Mouse (Mus musculus) liver, embryonic 14.5 days (tissue): Measurements from ENCODE around the gene Rnaseh2a. TPM values are rescaled to one million over a fixed set of nuclear protein-coding genes. Genes with fewer than 3 reads are reported as not detected.

Experiments used
- ATAC-seq: fragments of 200-750 bp; cut with Nextera tagmentation; 2 replicates; pipeline ENCODE4 v1.8.0; 2017; ENCODE audit warnings: moderate number of reproducible peaks, mild to moderate bottlenecking, moderate library complexity; ENCODE audit not compliant: insufficient read depth
- DNase-seq, 3 experiments: peaks; one replicate each; pipeline ENCODE4 v3.0.0-alpha.2; 2012 to 2013; ENCODE audit warnings: low read depth in 3 of 3, low spot score in 3 of 3
- H3K27ac ChIP-seq: fragments of 300-500 bp; sonication (generic); 2 replicates; pipeline ENCODE4 v1.5.1; 2014; ENCODE audit warnings: moderate library complexity, mild to moderate bottlenecking, control low read depth, inconsistent platforms
- H3K27me3 ChIP-seq: fragments of 300-500 bp; sonication (generic); 2 replicates; pipeline ENCODE4 v1.6.1; 2014; ENCODE audit warnings: mild to moderate bottlenecking, low read length, moderate library complexity; ENCODE audit not compliant: control insufficient read depth, insufficient read depth
- H3K36me3 ChIP-seq: fragments of 300-500 bp; sonication (generic); replicated peaks from 2 replicates; pipeline ENCODE4 v1.6.1; 2014; ENCODE audit warnings: low read depth; ENCODE audit not compliant: control insufficient read depth, insufficient read depth
- H3K4me1 ChIP-seq, 2 experiments: fragments of 200-500 bp in 1 of 2; fragments of 300-500 bp in 1 of 2; sonication (generic) in 1 of 2; replicated peaks; 2 replicates each; pipeline ENCODE4 v1.6.1; 2012 to 2014; ENCODE audit warnings: antibody characterized with exemption in 1 of 2, inconsistent platforms in 1 of 2, low read length in 1 of 2; ENCODE audit not compliant: control insufficient read depth in 2 of 2, insufficient read depth in 2 of 2
- H3K4me2 ChIP-seq: fragments of 300-500 bp; sonication (generic); 2 replicates; pipeline ENCODE4 v1.6.1; 2014; ENCODE audit warnings: low read depth, mild to moderate bottlenecking, control low read depth, moderate library complexity
- H3K4me3 ChIP-seq, 2 experiments: fragments of 200-500 bp in 1 of 2; fragments of 300-500 bp in 1 of 2; sonication (generic) in 1 of 2; 2 replicates each; pipeline ENCODE4 v1.5.1; 2012 to 2014; ENCODE audit warnings: low read depth in 2 of 2, low read length in 2 of 2, mild to moderate bottlenecking in 2 of 2, control low read depth in 1 of 2, inconsistent platforms in 1 of 2, moderate library complexity in 1 of 2; ENCODE audit not compliant: insufficient read depth in 1 of 2
- H3K9ac ChIP-seq: fragments of 300-500 bp; sonication (generic); replicated peaks from 2 replicates; pipeline ENCODE4 v1.6.1; 2014; ENCODE audit warnings: mild to moderate bottlenecking, control low read depth, moderate library complexity
- H3K9me3 ChIP-seq: fragments of 300-500 bp; sonication (generic); 2 replicates; pipeline ENCODE4 v1.6.1; 2016; ENCODE audit warnings: low read length, mixed read lengths; ENCODE audit not compliant: control insufficient read depth
- CTCF ChIP-seq: IDR thresholded peaks from 2 replicates; pipeline ENCODE4 v1.5.1; 2016; ENCODE audit warnings: antibody characterized with exemption, low read depth, control low read depth
- EP300 ChIP-seq: IDR thresholded peaks from 2 replicates; pipeline ENCODE4 v1.6.1; 2016; ENCODE audit warnings: antibody characterized with exemption, low read depth
- WGBS: fragments of 180-500 bp; shearing (Covaris S2); extraction: QIAGEN DNeasy Blood & Tissue Kit; methylation state at CpG from one replicate; pipeline ENCODE4 v1.1.7; 2014; ENCODE audit not compliant: insufficient replicate concordance; 5-methylcytosine and 5-hydroxymethylcytosine counted together
- polyA plus RNA-seq, 2 experiments: library from polyadenylated mRNA; depleted of rRNA in 1 of 2; stranded (reverse) in 1 of 2; unstranded in 1 of 2; fragments of >200 nt; fragmentation: Nextera tagmentation in 1 of 2; extraction: Ambion mirVana in 1 of 2; gene quantifications; 2 replicates each; pipeline versions ENCODE4 v1.2.1 to v1.2.3; 2012 to 2014

Gene Rnaseh2a
- polyA plus RNA-seq, 2 experiments: 56.2 to 107 TPM

GRCm38 (mm10) chr8:84913960-84914359, 55.6 kb downstream of the Rnaseh2a start:
- Histone ChIP-seq H3K36me3 (no peaks in the 10 kb centered on the region; the same call in 1 of the 2 replicates), H3K9me3 (no peaks in the 10 kb centered on the region), H3K27me3 (peaks cover 11% of the 10 kb centered on the region), H3K4me3 (peak overlapping the region in 1 of 2 experiments; percentile 40; a peak in 1 of 4 replicates), H3K27ac (no peak overlapping the region; the same call in 1 of the 2 replicates), H3K4me2 (peak overlapping the region; percentile 61), H3K9ac (no peak overlapping the region), H3K4me1 (peaks cover 3 to 13% of the 10 kb centered on the region in 2 experiments; a peak in 3 of 4 replicates)
- peak; percentile 73 to 76 (median 76) for DNase-seq
- TF ChIP-seq EP300 (no peak), CTCF (peak; percentile 76)
- ATAC-seq: no peak; the same call in 1 of the 2 replicates
- 18% methylated on average over 4 of the region's 4 CpGs for WGBS

GRCm38 (mm10) chr8:84913502-84913900, 56.1 kb downstream of the Rnaseh2a start:
- no peak for TF ChIP-seq EP300
- WGBS: 8% methylated on average over 9 of the region's 9 CpGs
- Histone ChIP-seq H3K27ac (no peak overlapping the region; the same call in 1 of the 2 replicates), H3K4me2 (peak overlapping the region; percentile 61), H3K4me1 (peaks cover 3 to 13% of the 10 kb centered on the region in 2 experiments; a peak in 3 of 4 replicates), H3K9me3 (no peaks in the 10 kb centered on the region), H3K36me3 (no peaks in the 10 kb centered on the region; the same call in 1 of the 2 replicates), H3K27me3 (peaks cover 9% of the 10 kb centered on the region), H3K9ac (peak overlapping the region; percentile 15), H3K4me3 (peak overlapping the region; percentile 40 to 54)
- ATAC-seq: no peak
- DNase-seq: no peak

DNA sequence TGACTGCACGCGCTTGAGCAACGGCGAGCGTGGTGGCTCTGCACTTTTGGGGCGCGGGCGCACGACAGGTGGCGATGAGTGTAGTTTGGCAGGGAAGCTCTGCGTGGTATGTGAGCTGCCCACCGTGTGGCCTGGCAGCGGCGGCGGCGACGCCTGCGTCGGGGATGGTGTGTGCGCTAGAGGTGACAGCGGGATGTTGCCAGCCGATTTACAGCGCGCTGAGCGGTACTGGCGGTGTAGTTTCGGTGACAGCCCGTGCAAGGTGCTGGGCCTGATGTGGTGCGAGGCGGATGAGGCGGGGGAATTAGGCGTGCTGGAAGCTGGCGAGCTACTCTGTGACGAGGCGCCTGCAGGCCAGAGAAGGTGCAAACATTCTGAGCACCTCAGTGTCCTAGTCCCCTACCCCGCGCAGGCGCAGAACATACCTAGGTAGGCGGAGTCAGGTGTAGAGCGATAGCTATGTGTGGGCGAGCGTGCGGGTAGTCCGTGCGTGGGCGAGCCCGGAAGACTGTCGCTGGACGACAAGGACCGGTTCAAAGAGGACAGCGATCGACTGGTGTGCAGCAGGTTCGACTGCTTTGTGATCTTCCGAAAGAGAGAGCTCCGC, 56.6 kb downstream of the Rnaseh2a start:
- Histone ChIP-seq H3K27me3 (peaks cover 6% of the 10 kb centered on the region), H3K4me2 (peak overlapping the region; percentile 61), H3K36me3 (no peaks in the 10 kb centered on the region; the same call in 1 of the 2 replicates), H3K4me3 (peak overlapping the region; percentile 40 to 54), H3K4me1 (peaks cover 3 to 15% of the 10 kb centered on the region in 2 experiments; a peak in 3 of 4 replicates), H3K9ac (peak overlapping the region; percentile 15), H3K9me3 (no peaks in the 10 kb centered on the region), H3K27ac (no peak overlapping the region)
- ATAC-seq (peak; percentile 59), DNase-seq (peak; percentile 71 to 78 (median 77))
- TF ChIP-seq EP300 (no peak), CTCF (0 out of 2 replicates have a peak, but pooled peaks have one; percentile 14)
- WGBS: under 1% methylated on average over 55 of the region's 55 CpGs

GRCm38 (mm10) chr8:84912391-84912790, 57.2 kb downstream of the Rnaseh2a start:
- H3K4me2 ChIP-seq: peak overlapping the region; percentile 61
- H3K27ac ChIP-seq: no peak overlapping the region
- no peaks in the 10 kb centered on the region; the same call in 1 of the 2 replicates for H3K36me3 ChIP-seq
- 35% methylated on average over 27 of the region's 27 CpGs for WGBS
- DNase-seq (no peak), ATAC-seq (no peak)
- no peak overlapping the region for H3K9ac ChIP-seq
- H3K4me3 ChIP-seq: peak overlapping the region in 1 of 2 experiments; percentile 40; a peak in 3 of 4 replicates
- peaks cover 3 to 18% of the 10 kb centered on the region in 2 experiments; a peak in 3 of 4 replicates for H3K4me1 ChIP-seq
- H3K27me3 ChIP-seq: peaks cover 6% of the 10 kb centered on the region
- TF ChIP-seq EP300 (no peak), CTCF (0 out of 2 replicates have a peak, but pooled peaks have one; percentile 2)
- no peaks in the 10 kb centered on the region for H3K9me3 ChIP-seq

- Histone ChIP-seq H3K36me3 (no peaks in the 10 kb centered on the region; the same call in 1 of the 2 replicates), H3K9ac (no peak overlapping the region), H3K27ac (no peak overlapping the region), H3K4me1 (peaks cover 3 to 18% of the 10 kb centered on the region in 2 experiments; a peak in 3 of 4 replicates), H3K9me3 (no peaks in the 10 kb centered on the region), H3K4me3 (no peak overlapping the region), H3K4me2 (no peak overlapping the region), H3K27me3 (peaks cover 6% of the 10 kb centered on the region)
- TF ChIP-seq EP300: no peak
- no peak for TF ChIP-seq CTCF
- ATAC-seq (no peak), DNase-seq (no peak)
- WGBS: 90% methylated on average over 9 of the region's 9 CpGs
Measured at GRCm38 (mm10) chr8:84911854-84912253, 57.7 kb downstream of the Rnaseh2a start.
